Mouse (Mus musculus): ENCODE results near the gene Frmd5.

DNA sequence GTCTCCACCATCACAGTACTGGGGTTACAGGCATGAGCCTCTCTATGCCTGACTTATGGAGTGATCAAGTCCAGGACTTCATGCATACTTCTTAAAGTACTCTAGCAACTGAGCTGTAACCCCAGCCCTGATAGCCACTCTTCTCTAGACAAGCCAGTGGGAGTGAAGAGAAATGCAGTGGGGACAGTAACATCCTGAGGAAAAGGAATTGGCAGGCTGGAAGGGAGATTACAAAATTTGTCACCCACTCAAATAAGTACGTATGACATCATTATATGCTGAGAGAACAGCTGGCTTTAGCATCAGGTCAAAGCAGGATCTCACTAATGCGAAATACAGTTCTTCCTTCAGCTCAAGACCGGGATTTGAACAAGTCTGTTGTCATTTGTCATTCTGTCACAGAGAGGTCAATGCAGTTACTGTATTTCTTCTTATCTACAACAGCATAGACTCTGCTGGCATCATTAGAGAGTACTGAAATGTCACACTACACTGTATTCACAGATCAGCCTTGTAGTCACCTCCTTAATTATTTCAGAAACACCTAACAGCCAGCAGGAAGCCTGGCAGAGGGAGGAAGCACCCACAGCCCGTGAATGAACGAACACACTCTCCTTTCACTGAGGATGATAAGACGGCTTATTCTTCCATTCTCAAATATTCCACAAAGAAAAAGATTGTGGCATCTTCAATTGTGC is 129.8 kb downstream of the Frmd5 start:
- TF ChIP-seq POLR2A (IDR thresholded peaks at IDR 0.05; ENCODE audit: extremely low read depth, insufficient read depth, low read length) (no peak), CTCF (IDR thresholded peaks at IDR 0.05; ENCODE audit: extremely low read depth, insufficient read depth, low read length) (no peak)
